Comparison of ENCODE assay signal across 16 mouse cellular contexts in the genomic region with DNA sequence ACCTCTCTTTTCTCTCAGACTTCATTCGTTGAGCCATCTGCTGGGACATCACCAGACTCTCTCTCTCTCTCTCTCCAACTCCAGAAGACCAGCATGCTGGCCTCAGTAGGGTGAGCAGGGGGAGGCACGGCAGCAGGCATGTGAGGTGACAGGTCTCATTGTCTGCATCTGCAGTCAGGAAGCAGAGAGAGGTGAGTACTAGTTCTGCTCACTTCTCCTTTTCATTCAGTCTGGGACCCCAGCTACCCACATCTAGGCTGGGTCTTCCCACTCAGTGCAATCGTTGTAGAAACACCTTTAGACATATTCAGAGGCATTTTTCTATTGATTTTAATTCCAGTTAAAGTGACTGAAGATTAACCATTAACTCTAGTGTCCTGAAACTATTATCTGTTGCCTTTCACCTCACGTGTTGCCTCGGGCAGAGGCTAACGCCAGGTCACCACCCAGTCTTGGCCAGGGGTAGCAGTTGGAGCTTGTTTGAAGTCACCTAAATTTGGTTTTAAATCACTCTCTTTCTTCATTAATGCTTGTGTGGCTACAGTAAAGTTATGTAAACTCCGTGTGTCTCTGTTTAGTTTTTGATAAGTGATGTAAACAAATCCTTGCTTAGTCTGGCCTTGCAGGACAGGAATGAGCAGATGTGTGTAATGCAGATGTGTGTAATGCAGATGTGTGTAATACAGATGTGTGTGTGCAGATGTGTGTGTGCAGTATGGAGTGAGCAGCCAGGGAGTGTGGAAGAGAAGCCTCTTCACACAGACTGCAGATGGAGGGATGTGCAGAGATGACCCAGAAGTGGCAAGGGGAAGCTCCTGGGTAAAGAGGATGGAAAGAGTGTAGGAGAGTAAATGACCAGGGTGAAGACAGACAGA. TPM values are rescaled to one million over a fixed set of nuclear protein-coding genes. Genes with fewer than 3 reads are reported as not detected.
DNase-seq lines count a peak whose midpoint lies in the region; ATAC-seq and TF ChIP-seq lines count a peak whose summit lies in the region.
"Had no signal": no experiment of that assay in that cellular context is flagged by ENCODE, and none has a peak within 500 bp of the region (broad histone marks: within the 10 kb centered on the region; RNA-seq: fewer than 3 reads in every experiment).

No protein-coding gene starts in this region.

- no peaks in the 10 kb centered on the region for H3K27me3 ChIP-seq in lung, embryonic 14.5 days (ENCODE audit: insufficient read depth, low read length)
- H3K27me3 ChIP-seq: embryonic facial prominence, embryonic 12.5 days; forebrain, embryonic 15.5 days; heart, embryonic 13.5 days; hindbrain, embryonic 15.5 days had no signal

- TF ChIP-seq CTCF in lung, embryonic 14.5 days (IDR thresholded peaks at IDR 0.05; ENCODE audit: low read depth), result no peak

- no peaks in the 10 kb centered on the region for H3K36me3 ChIP-seq in lung, embryonic 14.5 days (ENCODE audit: insufficient read depth)
- H3K36me3 ChIP-seq: embryonic facial prominence, embryonic 12.5 days; forebrain, embryonic 15.5 days; heart, embryonic 13.5 days; hindbrain, embryonic 15.5 days had no signal

- ATAC-seq in lung, embryonic 14.5 days (ENCODE audit: insufficient read depth), result peak; percentile 87
- peak; percentile 58 for ATAC-seq in granulocyte monocyte progenitor cell, adult 5-6 weeks (replicated peaks; ENCODE audit: poor library complexity, severe bottlenecking)
- ATAC-seq: forebrain, embryonic 15.5 days had no signal

- H3K27ac ChIP-seq in lung, embryonic 14.5 days (ENCODE audit: low read depth), result no peak overlapping the region
- H3K27ac ChIP-seq: embryonic facial prominence, embryonic 12.5 days; forebrain, embryonic 15.5 days; heart, embryonic 13.5 days; hindbrain, embryonic 15.5 days had no signal

- peak; percentile 31 for DNase-seq in heart, adult 11 months
- no peak for DNase-seq in heart, adult 9 months (ENCODE audit: low spot score in 2 of 2)
- DNase-seq in lung, embryonic 14.5 days, result peak; percentile 48
- DNase-seq in lung, postnatal 4 days, result no peak
- no peak for DNase-seq in retina, postnatal 1 day
- DNase-seq in gastrocnemius, postnatal 10 days, result no peak
- DNase-seq: adrenal gland, postnatal 10 days; cerebellum, adult 11 months; cerebellum, adult 8-10 months; cerebellum, postnatal 14 days; heart, postnatal 36 days had no signal

- WGBS in lung, embryonic 14.5 days, result 22% methylated on average over 7 of the region's 7 CpGs

- H3K4me1 ChIP-seq in lung, embryonic 14.5 days (ENCODE audit: insufficient read depth), result 0 out of 2 replicates have a peak, but pooled peaks cover 3% of the 10 kb centered on the region
- H3K4me1 ChIP-seq: heart, embryonic 13.5 days; hindbrain, embryonic 15.5 days had no signal

- H3K9me3 ChIP-seq in lung, embryonic 14.5 days (ENCODE audit: low read depth, low read length), result no peaks in the 10 kb centered on the region
- H3K9me3 ChIP-seq: embryonic facial prominence, embryonic 12.5 days; forebrain, embryonic 15.5 days; heart, embryonic 13.5 days; hindbrain, embryonic 15.5 days had no signal

- H3K9ac ChIP-seq in lung, embryonic 14.5 days, result no peak overlapping the region
- H3K9ac ChIP-seq: embryonic facial prominence, embryonic 12.5 days; forebrain, embryonic 15.5 days; heart, embryonic 13.5 days; hindbrain, embryonic 15.5 days had no signal

- no peak overlapping the region for H3K4me2 ChIP-seq in lung, embryonic 14.5 days
- H3K4me2 ChIP-seq: embryonic facial prominence, embryonic 12.5 days; forebrain, embryonic 15.5 days; heart, embryonic 13.5 days; hindbrain, embryonic 15.5 days had no signal

- H3K4me3 ChIP-seq in lung, embryonic 14.5 days (ENCODE audit: low read depth, low read length), result no peak overlapping the region
- H3K4me3 ChIP-seq: embryonic facial prominence, embryonic 12.5 days; forebrain, embryonic 15.5 days; heart, embryonic 13.5 days; hindbrain, embryonic 15.5 days had no signal

RNA-seq across cellular contexts. Expression of a gene that starts 29.4 kb away (rescaled TPM):
- 22.5 TPM in 2 replicates for polyA plus RNA-seq in lung, embryonic 14.5 days (2014; fragmentation: Nextera tagmentation; extraction: Ambion mirVana)
- total RNA-seq in granulocyte monocyte progenitor cell, adult 5-6 weeks (2014; fragmentation: Nextera tagmentation), result 20.4 and 31.4 TPM in 2 replicates
- total RNA-seq in granulocyte monocyte progenitor cell, adult 5-6 weeks (2017), result 12.7 and 20.3 TPM in 2 replicates
- total RNA-seq in gastrocnemius, postnatal 10 days (2021), result 10 to 100 TPM in 1 of 2 experiments, 1 to 10 TPM in 1; 9.6 to 11.4 TPM

Comparison
In these comparisons a context has a peak if more than half of its experiments do, and no peak if none do; other contexts are left out.
1. DNase-seq: peak in heart, adult 11 months (single experiment) and lung, embryonic 14.5 days (single experiment); none in heart, adult 9 months (0 of 2), lung, postnatal 4 days (0 of 2), retina, postnatal 1 day (single experiment) and gastrocnemius, postnatal 10 days (single experiment).